Mouse (Mus musculus): Measurements from ENCODE around the gene Grid1. TPM values are rescaled to one million over a fixed set of nuclear protein-coding genes. Genes with fewer than 3 reads are reported as not detected.

Gene Grid1
- polyA plus RNA-seq, 1 experiment from 2014 or later, result 0.92 TPM

- 87% methylated on average over 5 of the region's 5 CpGs for WGBS
- no peak overlapping the region for H3K27ac ChIP-seq (ENCODE audit: low read length)
These were observed 277.3 kb downstream of the Grid1 start for GRCm38 (mm10) chr14:35097166-35097565.

GRCm38 (mm10) chr14:35103639-35104210 is 283.8 kb downstream of the Grid1 start:
- H3K9ac ChIP-seq (ENCODE audit: low read length), result no peak overlapping the region
- no peaks in the 10 kb centered on the region for H3K36me3 ChIP-seq (ENCODE audit: control insufficient read depth, insufficient read depth, low read length)
- H3K27me3 ChIP-seq (ENCODE audit: control insufficient read depth, insufficient read depth, low read length), result no peaks in the 10 kb centered on the region
- H3K4me2 ChIP-seq (ENCODE audit: low read depth, low read length), result no peak overlapping the region
- H3K4me3 ChIP-seq (replicated peaks; ENCODE audit: low read length), result no peak overlapping the region
- no peak for ATAC-seq (ENCODE audit: insufficient read depth, low FRiP score)
- H3K27ac ChIP-seq (ENCODE audit: low read length), result no peak overlapping the region
- H3K9me3 ChIP-seq (replicated peaks; ENCODE audit: control insufficient read depth, low read length), result no peaks in the 10 kb centered on the region
- WGBS, result 89% methylated on average over 5 of the region's 5 CpGs
- no peaks in the 10 kb centered on the region for H3K4me1 ChIP-seq (ENCODE audit: control insufficient read depth, insufficient read depth, low read length)

More at GRCm38 (mm10) chr14:35097166-35097565, 277.3 kb downstream of the Grid1 start:
- H3K4me3 ChIP-seq (replicated peaks; ENCODE audit: low read length), result no peak overlapping the region
- no peaks in the 10 kb centered on the region for H3K36me3 ChIP-seq (ENCODE audit: control insufficient read depth, insufficient read depth, low read length)
- peaks cover 7% of the 10 kb centered on the region for H3K4me1 ChIP-seq (ENCODE audit: control insufficient read depth, insufficient read depth, low read length)
- H3K9me3 ChIP-seq (replicated peaks; ENCODE audit: control insufficient read depth, low read length), result no peaks in the 10 kb centered on the region
- H3K27me3 ChIP-seq (ENCODE audit: control insufficient read depth, insufficient read depth, low read length), result no peaks in the 10 kb centered on the region
- no peak for ATAC-seq (ENCODE audit: insufficient read depth, low FRiP score)
- H3K4me2 ChIP-seq (ENCODE audit: low read depth, low read length), result no peak overlapping the region
- H3K9ac ChIP-seq (ENCODE audit: low read length), result no peak overlapping the region

- Histone ChIP-seq H3K4me2 (ENCODE audit: low read depth, low read length) (no peak overlapping the region), H3K27ac (ENCODE audit: low read length) (no peak overlapping the region), H3K9ac (ENCODE audit: low read length) (no peak overlapping the region), H3K9me3 (replicated peaks; ENCODE audit: control insufficient read depth, low read length) (no peaks in the 10 kb centered on the region), H3K4me3 (replicated peaks; ENCODE audit: low read length) (no peak overlapping the region), H3K4me1 (ENCODE audit: control insufficient read depth, insufficient read depth, low read length) (no peaks in the 10 kb centered on the region), H3K27me3 (ENCODE audit: control insufficient read depth, insufficient read depth, low read length) (no peaks in the 10 kb centered on the region), H3K36me3 (ENCODE audit: control insufficient read depth, insufficient read depth, low read length) (no peaks in the 10 kb centered on the region)
- ATAC-seq (ENCODE audit: insufficient read depth, low FRiP score), result no peak
- WGBS, result 76% methylated on average over 3 of the region's 3 CpGs
These were observed 287.7 kb downstream of the Grid1 start for GRCm38 (mm10) chr14:35107596-35107995.

- Histone ChIP-seq H3K9ac (ENCODE audit: low read length) (no peak overlapping the region), H3K4me1 (ENCODE audit: control insufficient read depth, insufficient read depth, low read length) (peaks cover 5% of the 10 kb centered on the region), H3K27me3 (ENCODE audit: control insufficient read depth, insufficient read depth, low read length) (no peaks in the 10 kb centered on the region), H3K4me2 (ENCODE audit: low read depth, low read length) (no peak overlapping the region), H3K9me3 (replicated peaks; ENCODE audit: control insufficient read depth, low read length) (no peaks in the 10 kb centered on the region), H3K27ac (ENCODE audit: low read length) (no peak overlapping the region), H3K36me3 (ENCODE audit: control insufficient read depth, insufficient read depth, low read length) (no peaks in the 10 kb centered on the region), H3K4me3 (replicated peaks; ENCODE audit: low read length) (no peak overlapping the region)
- ATAC-seq (ENCODE audit: insufficient read depth, low FRiP score), result no peak
- 59% methylated on average over 1 of the region's 1 CpGs for WGBS
These were observed 291.0 kb downstream of the Grid1 start for GRCm38 (mm10) chr14:35110928-35111327.

DNA sequence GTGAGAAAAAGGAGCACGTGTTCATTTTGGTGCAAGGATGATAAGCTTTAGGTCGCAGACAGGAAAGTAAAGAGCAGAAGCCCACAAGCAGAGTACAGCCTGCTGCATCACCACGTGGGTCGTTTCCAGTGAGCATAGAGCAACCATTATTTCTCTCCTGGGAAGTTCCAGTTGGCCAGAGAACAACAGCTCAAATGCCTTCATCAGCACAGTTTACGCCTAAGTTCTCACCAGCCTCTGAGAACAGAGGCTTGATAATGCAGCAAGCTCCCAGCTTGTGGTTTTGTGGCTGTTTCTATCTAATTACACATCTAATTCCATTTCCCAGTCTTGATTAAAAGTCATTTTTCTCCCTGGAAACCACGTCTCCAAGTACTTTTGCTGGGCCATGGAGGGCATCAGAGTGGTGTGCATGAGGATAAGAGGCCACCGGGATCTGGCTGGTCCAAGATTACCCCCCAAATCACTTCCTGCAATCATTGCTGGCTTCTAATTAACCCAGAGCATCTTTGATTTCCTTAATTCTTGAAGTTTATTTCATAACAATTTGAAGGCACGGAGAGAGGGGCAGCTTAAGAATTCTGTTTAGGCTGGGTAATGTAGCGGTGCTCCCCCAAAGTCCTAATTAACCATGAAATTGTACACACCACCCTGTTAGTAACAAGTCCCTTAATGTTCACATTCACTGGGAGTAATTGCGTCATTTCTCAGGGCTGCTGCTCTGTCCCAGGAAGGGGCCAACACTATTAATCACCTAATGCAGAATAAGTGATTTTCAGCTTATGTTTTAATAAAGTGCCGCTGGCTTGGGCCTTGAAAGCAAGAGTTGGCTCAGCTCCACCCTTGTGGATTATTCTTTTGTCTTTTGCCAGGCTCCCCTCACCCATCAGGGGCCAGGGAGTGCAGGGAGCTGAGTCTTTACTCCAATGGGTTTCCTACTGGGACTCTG is 292.7 kb downstream of the Grid1 start:
- H3K27me3 ChIP-seq (ENCODE audit: control insufficient read depth, insufficient read depth, low read length), result no peaks in the 10 kb centered on the region
- peaks cover 5% of the 10 kb centered on the region for H3K4me1 ChIP-seq (ENCODE audit: control insufficient read depth, insufficient read depth, low read length)
- H3K36me3 ChIP-seq (ENCODE audit: control insufficient read depth, insufficient read depth, low read length), result no peaks in the 10 kb centered on the region
- WGBS, result 54% methylated on average over 11 of the region's 11 CpGs
- ATAC-seq (ENCODE audit: insufficient read depth, low FRiP score), result peak; percentile 33; the same call in 1 of the 2 replicates
- no peak overlapping the region for H3K27ac ChIP-seq (ENCODE audit: low read length)
- no peak overlapping the region for H3K4me3 ChIP-seq (replicated peaks; ENCODE audit: low read length)
- H3K9ac ChIP-seq (ENCODE audit: low read length), result no peak overlapping the region
- H3K9me3 ChIP-seq (replicated peaks; ENCODE audit: control insufficient read depth, low read length), result no peaks in the 10 kb centered on the region
- no peak overlapping the region for H3K4me2 ChIP-seq (ENCODE audit: low read depth, low read length)

- ATAC-seq (ENCODE audit: insufficient read depth, low FRiP score), result no peak
- no peak overlapping the region for H3K4me3 ChIP-seq (replicated peaks; ENCODE audit: low read length)
- H3K9ac ChIP-seq (ENCODE audit: low read length), result no peak overlapping the region
- peaks cover 5% of the 10 kb centered on the region for H3K4me1 ChIP-seq (ENCODE audit: control insufficient read depth, insufficient read depth, low read length)
- H3K27me3 ChIP-seq (ENCODE audit: control insufficient read depth, insufficient read depth, low read length), result no peaks in the 10 kb centered on the region
- no peaks in the 10 kb centered on the region for H3K36me3 ChIP-seq (ENCODE audit: control insufficient read depth, insufficient read depth, low read length)
- H3K27ac ChIP-seq (ENCODE audit: low read length), result no peak overlapping the region
- no peak overlapping the region for H3K4me2 ChIP-seq (ENCODE audit: low read depth, low read length)
- H3K9me3 ChIP-seq (replicated peaks; ENCODE audit: control insufficient read depth, low read length), result no peaks in the 10 kb centered on the region
- WGBS, result 73% methylated on average over 2 of the region's 2 CpGs
These were observed 293.4 kb downstream of the Grid1 start for GRCm38 (mm10) chr14:35113276-35113645.

DNA sequence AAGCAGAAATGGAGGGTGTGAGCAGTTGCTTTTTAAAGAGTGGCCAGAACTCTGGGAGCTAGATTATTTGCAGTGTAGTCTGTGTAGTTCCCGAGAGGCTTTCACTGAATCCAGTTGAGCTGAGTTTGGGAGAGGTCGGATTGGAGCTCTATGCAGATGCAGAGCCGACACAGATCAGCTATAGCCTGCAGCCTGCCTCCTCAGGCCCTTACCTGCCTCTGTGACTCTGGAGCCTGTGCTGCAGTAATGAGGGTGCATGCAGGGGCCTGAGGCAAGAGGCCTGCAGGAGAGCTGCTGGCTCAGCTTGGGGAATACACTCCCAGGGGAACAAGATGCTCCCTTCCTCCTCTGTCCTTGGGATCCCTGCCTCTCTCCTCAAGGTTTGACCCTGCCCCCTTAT is 296.0 kb downstream of the Grid1 start:
- Histone ChIP-seq H3K36me3 (ENCODE audit: control insufficient read depth, insufficient read depth, low read length) (no peaks in the 10 kb centered on the region), H3K27ac (ENCODE audit: low read length) (no peak overlapping the region), H3K4me1 (ENCODE audit: control insufficient read depth, insufficient read depth, low read length) (peaks cover 5% of the 10 kb centered on the region), H3K4me3 (replicated peaks; ENCODE audit: low read length) (no peak overlapping the region), H3K27me3 (ENCODE audit: control insufficient read depth, insufficient read depth, low read length) (no peaks in the 10 kb centered on the region), H3K9me3 (replicated peaks; ENCODE audit: control insufficient read depth, low read length) (no peaks in the 10 kb centered on the region), H3K4me2 (ENCODE audit: low read depth, low read length) (no peak overlapping the region), H3K9ac (ENCODE audit: low read length) (no peak overlapping the region)
- WGBS, result 75% methylated on average over 3 of the region's 3 CpGs
- no peak for ATAC-seq (ENCODE audit: insufficient read depth, low FRiP score)

DNA sequence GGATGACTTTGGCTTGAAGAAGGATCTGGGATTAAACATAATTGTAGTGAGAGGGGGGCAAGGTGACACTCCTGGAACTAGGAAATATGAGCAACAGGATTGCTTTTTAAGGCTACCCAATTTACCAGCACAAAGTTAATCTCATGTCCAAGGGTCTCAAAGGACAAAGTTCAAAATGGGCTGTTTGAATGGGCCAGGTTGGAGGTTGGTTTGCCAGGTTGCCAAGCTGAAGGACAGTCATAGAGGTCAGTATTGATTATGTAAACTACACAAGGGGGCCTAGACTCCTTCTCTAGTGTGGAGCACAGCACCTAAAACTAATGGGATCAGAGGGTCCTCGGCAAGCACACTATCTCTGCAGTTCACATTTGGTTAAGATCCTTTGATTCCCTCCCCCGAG is 300.2 kb downstream of the Grid1 start:
- WGBS, result 49% methylated on average over 2 of the region's 2 CpGs
- no peaks in the 10 kb centered on the region for H3K4me1 ChIP-seq (ENCODE audit: control insufficient read depth, insufficient read depth, low read length)
- no peak overlapping the region for H3K4me3 ChIP-seq (replicated peaks; ENCODE audit: low read length)
- H3K27ac ChIP-seq (ENCODE audit: low read length), result no peak overlapping the region
- no peak overlapping the region for H3K9ac ChIP-seq (ENCODE audit: low read length)
- H3K36me3 ChIP-seq (ENCODE audit: control insufficient read depth, insufficient read depth, low read length), result no peaks in the 10 kb centered on the region
- ATAC-seq (ENCODE audit: insufficient read depth, low FRiP score), result no peak
- H3K27me3 ChIP-seq (ENCODE audit: control insufficient read depth, insufficient read depth, low read length), result no peaks in the 10 kb centered on the region
- H3K4me2 ChIP-seq (ENCODE audit: low read depth, low read length), result no peak overlapping the region
- no peaks in the 10 kb centered on the region for H3K9me3 ChIP-seq (replicated peaks; ENCODE audit: control insufficient read depth, low read length)

DNA sequence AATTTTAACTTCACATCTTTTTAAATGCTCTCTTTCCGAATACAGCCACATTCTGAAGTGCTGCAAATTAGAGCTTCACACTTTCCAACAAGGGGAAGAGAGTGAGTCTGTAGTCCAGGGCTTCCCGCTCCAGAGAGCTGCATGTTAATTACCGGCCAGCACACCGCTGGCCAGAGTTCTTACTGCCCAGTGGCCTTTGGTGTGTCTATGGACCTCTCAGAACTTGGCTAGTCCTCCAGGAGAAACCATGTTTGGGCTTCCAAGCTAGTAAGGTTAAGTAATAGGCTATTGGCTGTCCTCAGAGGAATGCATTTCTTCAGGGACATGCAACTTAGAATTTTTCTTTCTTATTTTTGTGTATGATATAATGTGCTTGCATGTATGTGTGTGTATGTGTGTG is 301.0 kb downstream of the Grid1 start:
- no peak for ATAC-seq (ENCODE audit: insufficient read depth, low FRiP score)
- no peaks in the 10 kb centered on the region for H3K36me3 ChIP-seq (ENCODE audit: control insufficient read depth, insufficient read depth, low read length)
- H3K4me1 ChIP-seq (ENCODE audit: control insufficient read depth, insufficient read depth, low read length), result no peaks in the 10 kb centered on the region
- no peaks in the 10 kb centered on the region for H3K27me3 ChIP-seq (ENCODE audit: control insufficient read depth, insufficient read depth, low read length)
- H3K4me2 ChIP-seq (ENCODE audit: low read depth, low read length), result no peak overlapping the region
- no peak overlapping the region for H3K27ac ChIP-seq (ENCODE audit: low read length)
- H3K9me3 ChIP-seq (replicated peaks; ENCODE audit: control insufficient read depth, low read length), result no peaks in the 10 kb centered on the region
- WGBS, result 86% methylated on average over 4 of the region's 4 CpGs
- no peak overlapping the region for H3K9ac ChIP-seq (ENCODE audit: low read length)
- H3K4me3 ChIP-seq (replicated peaks; ENCODE audit: low read length), result no peak overlapping the region

Measured in stomach, embryonic 16.5 days (tissue).